Mouse (Mus musculus): Measurements from ENCODE around the gene Olfr888. TPM values are rescaled to one million over a fixed set of nuclear protein-coding genes. Genes with fewer than 3 reads are reported as not detected.

Gene Olfr888
- not detected for total RNA-seq (2021)

- intact Hi-C loops (cut with DNase I) = no loop called here
Observed at GRCm38 (mm10) chr9:38107828-38108227, at the start of gene Olfr888. Gene Olfr888 (plus strand): TSS chr9:38108128.

DNA sequence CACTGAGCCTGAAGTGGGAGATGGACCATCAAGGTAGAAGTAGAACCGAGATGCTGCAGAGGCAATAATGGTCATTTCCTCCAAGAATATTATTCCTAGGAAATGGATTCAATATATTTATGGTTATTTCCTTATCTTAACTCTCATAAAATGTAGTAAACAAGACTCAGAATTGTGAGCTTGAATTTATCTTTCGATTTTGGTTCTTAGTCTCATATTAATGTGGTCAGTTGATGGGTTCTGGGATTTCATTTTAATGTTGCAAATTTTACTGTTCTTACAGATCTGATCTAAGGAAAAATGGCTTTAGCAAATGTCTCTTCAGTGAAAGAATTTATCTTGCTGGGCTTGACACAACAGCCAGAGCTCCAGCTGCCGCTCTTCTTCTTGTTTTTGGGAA is 46.9 kb upstream of the Olfr888 start, which contains the start of gene Olfr885:
Gene Olfr885 (plus strand): TSS at position 301 of the 400 bp plus-strand sequence.
- DNase-seq = no peak
- intact Hi-C loops (cut with DNase I) = no loop called here

More at GRCm38 (mm10) chr9:38107828-38108227, at the start of gene Olfr888:
- no peak for DNase-seq

GRCm38 (mm10) chr9:38083772-38084171 is 24.2 kb upstream of the Olfr888 start, which contains the start of gene Olfr887:
Gene Olfr887 (plus strand): TSS chr9:38084072.
- no peak for DNase-seq
- intact Hi-C loops (cut with DNase I) = no loop called here

DNA sequence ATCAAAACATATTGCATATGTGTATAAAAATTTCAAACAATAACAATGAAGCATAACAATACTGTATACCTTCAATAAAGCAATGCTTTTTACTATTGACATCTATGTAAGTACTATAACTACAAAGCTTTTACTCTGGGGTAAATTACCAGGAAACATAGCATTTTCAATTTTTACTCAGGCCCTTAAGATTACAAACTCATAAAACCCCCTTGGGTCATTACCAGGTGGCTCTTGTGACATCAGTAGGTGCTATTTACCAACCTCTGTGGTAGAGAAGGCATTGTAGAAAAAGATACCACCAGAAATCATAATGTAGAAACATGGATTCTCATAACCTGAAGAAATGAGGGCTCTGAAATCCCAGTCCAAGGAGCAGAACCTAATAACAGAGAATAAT is 7.0 kb downstream of the Olfr888 start, which contains the start of gene Olfr889:
Gene Olfr889 (plus strand): TSS at position 301 of the 400 bp plus-strand sequence.
- intact Hi-C loops (cut with DNase I) = no loop called here
- DNase-seq = no peak

- no peak for DNase-seq
- intact Hi-C loops (cut with DNase I) = no loop called here
Observed at GRCm38 (mm10) chr9:38142217-38142616, 34.3 kb downstream of the Olfr888 start, which contains the start of gene Olfr890. Gene Olfr890 (plus strand): TSS chr9:38142517.

Other genes with a start within 250 kb of the Olfr888 start
- not detected for gene Olfr145, start 211.4 kb upstream of the Olfr888 start, total RNA-seq (2021)
- not detected for gene Olfr878, start 190.3 kb upstream of the Olfr888 start, total RNA-seq (2021)
- not detected for gene Olfr881, start 116.3 kb upstream of the Olfr888 start, total RNA-seq (2021)
- gene Olfr883, start 82.3 kb upstream of the Olfr888 start, total RNA-seq (2021) = not detected
- gene Olfr884, start 61.6 kb upstream of the Olfr888 start, total RNA-seq (2021) = not detected
- not detected for gene Olfr885, start 46.8 kb upstream of the Olfr888 start, total RNA-seq (2021)
- not detected for gene Olfr887, start 24.1 kb upstream of the Olfr888 start, total RNA-seq (2021)
- gene Olfr889, start 7.1 kb downstream of the Olfr888 start, total RNA-seq (2021) = not detected
- not detected for gene Olfr890, start 34.4 kb downstream of the Olfr888 start, total RNA-seq (2021)
- gene Olfr891, start 72.7 kb downstream of the Olfr888 start, total RNA-seq (2021) = not detected
- not detected for gene Olfr893, start 100.2 kb downstream of the Olfr888 start, total RNA-seq (2021)
- not detected for gene Olfr894, start 109.9 kb downstream of the Olfr888 start, total RNA-seq (2021)
- gene Olfr143, start 144.6 kb downstream of the Olfr888 start, total RNA-seq (2021) = not detected
- gene Olfr895, start 159.7 kb downstream of the Olfr888 start, total RNA-seq (2021) = not detected
- not detected for gene Olfr896-ps1, start 183.0 kb downstream of the Olfr888 start, total RNA-seq (2021)
- not detected for gene Olfr25, start 220.9 kb downstream of the Olfr888 start, total RNA-seq (2021)
- not detected for gene Olfr898, start 240.3 kb downstream of the Olfr888 start, total RNA-seq (2021)

Measured in left cerebral cortex, postnatal 4 days (tissue).